Mouse (Mus musculus) intestine, embryonic 16.5 days (tissue): Measurements from ENCODE around the gene Chd5. TPM values are rescaled to one million over a fixed set of nuclear protein-coding genes. Genes with fewer than 3 reads are reported as not detected.

ENCODE experiments used
- ATAC-seq: fragments of 200-750 bp; cut with Nextera tagmentation; 2 replicates; pipeline ENCODE4 v1.8.0; 2017; ENCODE audit warnings: moderate TSS enrichment, moderate library complexity
- H3K27ac ChIP-seq: fragments of 300-500 bp; sonication (generic); 2 replicates; pipeline ENCODE4 v1.5.1; 2014; ENCODE audit warnings: mild to moderate bottlenecking, low read length
- H3K27me3 ChIP-seq: fragments of 300-500 bp; sonication (generic); replicated peaks from 2 replicates; pipeline ENCODE4 v1.6.1; 2014; ENCODE audit warnings: low read length, control low read depth, mixed read lengths; ENCODE audit not compliant: control insufficient read depth, insufficient read depth
- H3K36me3 ChIP-seq: fragments of 300-500 bp; sonication (generic); 2 replicates; pipeline ENCODE4 v1.6.1; 2014; ENCODE audit warnings: low read length, control low read depth; ENCODE audit not compliant: control insufficient read depth, insufficient read depth
- H3K4me1 ChIP-seq: fragments of 300-500 bp; sonication (generic); 2 replicates; pipeline ENCODE4 v1.6.1; 2014; ENCODE audit warnings: low read length, control low read depth, mixed read lengths; ENCODE audit not compliant: control insufficient read depth, insufficient read depth
- H3K4me2 ChIP-seq: fragments of 300-500 bp; sonication (generic); 2 replicates; pipeline ENCODE4 v1.6.1; 2014; ENCODE audit warnings: low read depth, low read length, control low read depth
- H3K4me3 ChIP-seq: fragments of 300-500 bp; sonication (generic); 2 replicates; pipeline ENCODE4 v1.5.1; 2014; ENCODE audit warnings: mild to moderate bottlenecking, low read length
- H3K9ac ChIP-seq: fragments of 300-500 bp; sonication (generic); 2 replicates; pipeline ENCODE4 v1.6.1; 2014; ENCODE audit warnings: low read depth, low read length
- H3K9me3 ChIP-seq: fragments of 300-500 bp; sonication (generic); 2 replicates; pipeline ENCODE4 v1.6.1; 2016; ENCODE audit warnings: low read length, control low read depth; ENCODE audit not compliant: control insufficient read depth
- WGBS: fragments of 180-500 bp; shearing (Covaris S2); extraction: QIAGEN DNeasy Blood & Tissue Kit; methylation state at CpG from one replicate; pipeline ENCODE4 v1.1.7; 2014; 5-methylcytosine and 5-hydroxymethylcytosine counted together
- polyA plus RNA-seq: library from polyadenylated mRNA; unstranded; fragments of >200 nt; fragmentation: Nextera tagmentation; extraction: Ambion mirVana; gene quantifications from 2 replicates; pipeline ENCODE4 v1.2.1, GENCODE M21; 2015

The Chd5 gene
- polyA plus RNA-seq, 1 experiment from 2014 or later: 1.5 TPM

DNA sequence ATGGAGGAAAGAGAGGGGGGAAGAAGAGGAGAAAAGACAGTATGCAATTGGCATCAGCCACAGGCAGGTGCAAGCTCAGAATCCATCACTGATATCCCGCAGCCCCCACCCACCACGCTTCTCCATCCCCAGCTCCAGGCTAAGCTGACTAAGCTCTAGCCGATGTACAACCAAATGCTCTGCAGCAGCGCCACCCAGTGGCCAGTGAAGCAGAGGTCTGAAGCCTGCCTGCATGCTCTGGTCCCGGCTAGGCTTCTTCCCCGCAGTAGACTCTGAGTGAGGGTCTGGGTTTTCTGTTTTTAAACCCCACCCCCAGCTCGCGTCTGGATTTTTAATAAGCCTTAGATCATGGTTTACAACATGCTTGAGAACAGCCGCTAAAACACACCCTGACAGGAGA lies 96.4 kb downstream of the Chd5 start:
- H3K4me3 ChIP-seq: no peak overlapping the region
- peak overlapping the region; percentile 24 for H3K4me2 ChIP-seq
- 1% methylated on average over 9 of the region's 9 CpGs for WGBS
- no peaks in the 10 kb centered on the region for H3K9me3 ChIP-seq
- no peak overlapping the region for H3K27ac ChIP-seq
- H3K4me1 ChIP-seq: no peaks in the 10 kb centered on the region; the same call in 1 of the 2 replicates
- H3K27me3 ChIP-seq: no peaks in the 10 kb centered on the region
- no peaks in the 10 kb centered on the region for H3K36me3 ChIP-seq
- no peak overlapping the region for H3K9ac ChIP-seq
- peak; percentile 94 for ATAC-seq

DNA sequence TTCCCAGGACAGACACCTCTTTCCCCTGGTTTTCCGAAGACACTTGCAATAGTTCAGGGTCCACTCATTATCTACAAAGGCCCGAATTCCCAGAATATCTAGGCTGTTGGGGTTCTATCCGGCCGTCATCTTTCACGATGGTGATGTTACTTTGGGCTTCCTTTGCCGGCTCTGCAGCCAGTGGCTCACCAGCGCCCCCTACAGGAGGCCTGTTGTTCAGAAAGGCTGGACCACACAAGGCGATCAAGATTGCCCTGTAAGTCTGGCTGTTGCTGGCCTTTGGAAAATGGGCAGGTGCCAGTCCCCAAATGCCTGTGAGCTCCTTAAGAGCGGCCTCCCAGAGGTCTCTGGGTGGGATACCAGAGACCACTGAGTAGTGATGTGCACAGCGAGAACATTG lies 96.8 kb downstream of the Chd5 start:
- no peaks in the 10 kb centered on the region for H3K9me3 ChIP-seq
- H3K27ac ChIP-seq: no peak overlapping the region
- H3K4me3 ChIP-seq: no peak overlapping the region
- ATAC-seq: peak; percentile 79
- H3K27me3 ChIP-seq: no peaks in the 10 kb centered on the region
- H3K36me3 ChIP-seq: no peaks in the 10 kb centered on the region
- peak overlapping the region; percentile 24 for H3K4me2 ChIP-seq
- no peak overlapping the region for H3K9ac ChIP-seq
- H3K4me1 ChIP-seq: no peaks in the 10 kb centered on the region; the same call in 1 of the 2 replicates
- 17% methylated on average over 10 of the region's 10 CpGs for WGBS

Other genes starting within 250 kb of the Chd5 start
- gene Tnfrsf25, start 222.7 kb upstream of the Chd5 start, polyA plus RNA-seq: 1.8 and 2.4 TPM in 2 replicates
- gene Espn, start 186.3 kb upstream of the Chd5 start, polyA plus RNA-seq: 31.6 and 39.5 TPM in 2 replicates
- gene Hes2, start 179.8 kb upstream of the Chd5 start, polyA plus RNA-seq: 0.68 and 0.98 TPM in 2 replicates
- gene Acot7, start 160.5 kb upstream of the Chd5 start, polyA plus RNA-seq: 49.4 and 52.5 TPM in 2 replicates
- gene Gpr153, start 64.4 kb upstream of the Chd5 start, polyA plus RNA-seq: 3.4 and 4.7 TPM in 2 replicates
- not detected in 2 replicates for gene Hes3, start 47.0 kb upstream of the Chd5 start, polyA plus RNA-seq
- gene Icmt, start 41.4 kb upstream of the Chd5 start, polyA plus RNA-seq: 13.7 and 15.4 TPM in 2 replicates
- gene Rnf207, start 19.7 kb upstream of the Chd5 start, polyA plus RNA-seq: 1.5 and 1.8 TPM in 2 replicates
- gene Rpl22, start 12.9 kb upstream of the Chd5 start, polyA plus RNA-seq: 281 and 323 TPM in 2 replicates
- gene Nphp4, start 138.1 kb downstream of the Chd5 start, polyA plus RNA-seq: 1.4 and 1.7 TPM in 2 replicates
- gene Kcnab2, start 139.2 kb downstream of the Chd5 start, polyA plus RNA-seq: 3.3 and 4.4 TPM in 2 replicates